Mouse (Mus musculus): ENCODE data around the gene Tcf20.
"Not testable (repeated sequence)": the region's sequence is repeated elsewhere in the genome, so short reads cannot be mapped to it uniquely, and the experiment has no call there.

Gene Tcf20

GRCm38 (mm10) chr15:82821657-82822056 is 166.0 kb downstream of the Tcf20 start:
- in situ Hi-C loops (cut with MboI, MseI) = no loop called here

- in situ Hi-C loops (cut with MboI, MseI) = no loop called here
These were observed 172.4 kb downstream of the Tcf20 start for GRCm38 (mm10) chr15:82815296-82815695.

DNA sequence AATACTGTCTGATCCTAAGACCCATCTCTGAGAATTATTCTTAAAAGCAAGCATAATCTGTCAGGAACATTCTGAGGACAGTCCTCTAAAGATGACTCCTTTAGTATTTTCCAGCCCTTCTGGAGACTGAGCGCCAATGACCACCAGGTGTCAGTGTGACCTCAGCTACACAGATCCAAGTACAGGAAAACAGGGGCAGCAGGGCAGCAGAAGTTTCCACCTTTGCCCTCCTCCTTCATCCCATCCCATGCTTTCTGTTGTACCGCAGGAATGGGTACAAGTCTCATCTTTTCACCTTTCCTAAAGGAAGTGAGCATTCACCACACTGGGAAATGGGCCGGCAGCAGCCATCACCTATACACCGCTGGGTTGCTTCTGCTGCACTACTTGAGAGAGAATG is 172.9 kb downstream of the Tcf20 start:
- in situ Hi-C loops (cut with MboI, MseI) = loop anchor here in 1 of 2 experiments (5.0 kb wide), 1 partner anchor 257 kb away; no protein-coding TSS in a partner anchor

- in situ Hi-C loops (cut with MboI, MseI) = loop anchor here in 1 of 2 experiments (5.0 kb wide), 1 partner anchor 258 kb away; no protein-coding TSS in a partner anchor
These were observed 173.4 kb downstream of the Tcf20 start for GRCm38 (mm10) chr15:82814321-82814720.

GRCm38 (mm10) chr15:82810556-82810955 is 177.1 kb downstream of the Tcf20 start:
- in situ Hi-C loops (cut with MboI, MseI) = loop anchor here in 1 of 2 experiments (5.0 kb wide), 1 partner anchor 262 kb away; no protein-coding TSS in a partner anchor

DNA sequence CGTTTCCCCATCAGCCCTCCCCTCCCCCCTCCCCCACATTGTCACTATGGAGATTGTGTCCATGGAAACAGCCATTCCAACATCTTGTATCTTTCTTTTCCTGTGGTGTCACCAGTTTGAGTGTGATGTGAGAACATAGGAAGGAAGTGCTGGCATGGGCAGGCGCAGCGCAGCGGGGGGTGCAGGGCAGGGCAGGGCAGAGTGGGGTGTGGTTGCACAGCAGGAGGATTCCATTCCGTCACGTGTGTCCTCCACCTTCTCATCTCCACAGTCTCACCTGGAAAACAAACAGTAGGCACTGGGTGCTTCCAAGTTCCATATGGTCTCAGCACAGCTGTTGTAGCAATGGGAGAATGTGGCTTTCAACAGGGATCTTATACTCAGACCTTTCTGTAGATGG is 178.2 kb downstream of the Tcf20 start:
- in situ Hi-C loops (cut with MboI, MseI) = loop anchor here in 1 of 2 experiments (5.0 kb wide), 1 partner anchor 233 kb away; no protein-coding TSS in a partner anchor

DNA sequence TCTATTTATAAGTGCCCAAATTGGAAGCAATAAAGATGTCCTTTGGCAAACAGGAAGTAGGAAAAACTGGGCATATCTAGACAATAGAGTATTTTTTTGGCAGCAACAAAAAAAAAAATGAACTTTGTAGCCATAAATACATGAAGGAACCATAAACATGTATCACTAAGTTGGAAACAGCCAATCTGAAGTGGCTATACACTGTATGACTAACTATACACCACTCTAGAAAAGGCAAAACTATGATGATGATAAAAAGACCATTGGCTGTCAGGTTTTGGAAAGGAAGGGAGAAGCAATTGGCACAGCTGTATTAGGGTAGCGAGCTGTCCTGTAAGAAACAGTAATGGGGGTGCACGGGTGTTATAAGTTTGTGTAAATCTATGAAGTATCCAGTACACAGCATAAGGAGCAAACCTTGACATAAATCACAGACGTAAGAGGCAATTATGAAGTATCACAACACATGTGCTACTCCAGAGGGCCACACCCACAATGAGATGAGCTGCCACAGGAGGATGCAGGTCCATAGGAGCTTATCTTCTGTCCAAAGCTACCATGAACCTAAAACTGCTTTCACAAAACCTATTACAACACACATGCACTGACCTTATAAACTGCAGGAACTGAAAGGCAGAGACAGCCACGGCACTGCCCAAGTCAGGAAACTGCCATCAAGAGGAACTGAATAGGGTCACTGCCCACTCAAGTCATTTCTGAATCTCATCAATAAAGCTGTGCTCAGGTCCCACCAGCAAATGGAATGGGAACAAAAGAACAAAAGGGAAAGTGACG is 180.5 kb downstream of the Tcf20 start:
- in situ Hi-C loops (cut with MboI, MseI) = loop anchor here in 1 of 2 experiments (5.0 kb wide), 1 partner anchor 235 kb away; no protein-coding TSS in a partner anchor

DNA sequence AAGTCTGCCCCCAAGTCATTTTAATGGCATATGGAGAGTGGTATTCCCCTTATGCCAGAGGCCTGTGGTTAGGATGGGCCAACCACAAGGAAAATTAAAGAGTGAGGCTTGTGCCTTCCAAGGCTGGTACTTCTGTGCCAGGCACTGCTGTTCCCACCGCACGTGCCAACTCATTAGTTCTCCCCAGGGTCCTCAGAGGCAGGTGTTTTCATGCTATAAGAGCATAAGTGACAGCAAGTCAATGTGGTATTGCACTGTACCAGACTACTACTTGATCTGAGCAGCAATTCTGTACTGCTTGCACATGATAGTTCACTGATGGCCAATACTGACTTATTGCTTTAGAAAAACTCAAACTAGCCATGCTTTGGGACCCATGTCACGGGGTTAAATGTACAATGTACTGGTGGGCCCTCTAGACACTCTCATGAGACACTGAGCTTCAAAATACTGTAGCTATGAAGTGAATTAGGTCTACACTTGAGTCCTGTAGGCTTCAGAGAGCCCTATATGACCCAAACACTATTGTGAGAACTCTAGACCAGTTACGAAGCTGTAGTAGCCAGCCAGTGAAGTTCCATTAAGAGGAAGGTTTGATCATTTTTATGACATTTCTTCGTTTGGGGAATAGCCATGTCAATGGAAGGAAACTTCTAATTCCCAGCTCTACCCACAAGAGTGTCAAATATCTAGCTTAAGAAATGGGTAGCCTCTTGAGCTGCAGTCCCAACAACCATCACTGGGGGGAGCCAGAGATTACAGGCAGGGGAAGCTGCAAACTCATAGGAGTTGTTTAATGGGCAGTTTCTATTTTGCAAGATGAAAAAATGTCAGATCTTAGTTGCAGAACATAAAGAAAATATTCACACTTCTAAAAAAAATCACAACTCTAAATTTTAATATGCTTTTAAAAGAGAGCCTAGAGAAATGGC is 182.7 kb downstream of the Tcf20 start:
- in situ Hi-C loops (cut with MboI, MseI) = loop anchor here (5.0 kb wide), 1 partner anchor 237 kb away; no protein-coding TSS in a partner anchor

DNA sequence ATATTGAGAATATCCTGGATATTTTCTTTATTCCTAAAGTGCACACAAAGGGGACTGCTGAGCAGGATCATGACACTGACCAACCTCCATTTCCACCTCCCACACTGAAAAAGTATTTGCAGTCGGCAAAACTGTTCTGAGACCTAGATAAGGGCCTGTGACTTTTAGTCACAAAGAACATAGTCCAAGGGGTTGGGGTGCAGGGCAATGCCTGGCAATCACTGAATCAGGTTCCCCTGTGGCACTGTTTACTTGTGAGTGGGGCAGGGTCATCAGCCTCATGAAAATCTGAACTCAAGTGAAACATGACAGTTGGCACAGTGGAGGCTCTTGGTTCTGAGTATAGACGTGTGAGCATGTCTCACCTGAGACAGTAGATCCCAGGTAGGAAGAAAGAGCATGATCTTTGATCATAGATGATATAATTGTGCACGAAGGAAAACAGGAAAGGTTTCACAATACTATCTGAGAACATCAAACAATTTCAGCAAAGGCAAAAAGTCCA is 191.7 kb downstream of the Tcf20 start:
- in situ Hi-C loops (cut with MboI, MseI) = no loop called here

GRCm38 (mm10) chr15:82794277-82794676 is 193.4 kb downstream of the Tcf20 start, which contains the start of gene Cyp2d26:
Gene Cyp2d26 (minus strand): TSS chr15:82794294.
- in situ Hi-C loops (cut with MboI, MseI) = no loop called here

GRCm38 (mm10) chr15:82793868-82794267 is 193.8 kb downstream of the Tcf20 start:
- in situ Hi-C loops (cut with MboI, MseI) = no loop called here

DNA sequence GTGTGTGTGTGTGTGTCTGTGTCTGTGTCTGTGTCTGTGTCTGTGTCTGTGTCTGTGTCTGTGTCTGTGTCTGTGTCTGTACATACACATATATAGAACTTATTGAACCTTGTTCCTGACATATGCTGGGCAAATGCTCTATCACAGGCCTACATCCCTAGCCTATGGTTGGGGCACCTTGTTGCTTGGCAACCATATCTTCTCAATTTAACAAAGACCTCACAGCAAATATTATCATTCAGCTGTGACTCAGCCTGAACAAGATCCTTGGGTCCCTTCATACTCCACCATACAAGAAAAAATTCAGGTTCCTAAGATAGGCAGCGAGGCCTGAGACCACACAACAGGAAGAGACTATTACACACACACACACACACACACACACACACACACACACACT is 194.2 kb downstream of the Tcf20 start:
- in situ Hi-C loops (cut with MboI, MseI) = no loop called here

- in situ Hi-C loops (cut with MboI, MseI) = no loop called here
These were observed 195.1 kb downstream of the Tcf20 start for GRCm38 (mm10) chr15:82792566-82792965.

GRCm38 (mm10) chr15:82784581-82784980 is 203.1 kb downstream of the Tcf20 start:
- in situ Hi-C loops (cut with MboI, MseI) = no loop called here

DNA sequence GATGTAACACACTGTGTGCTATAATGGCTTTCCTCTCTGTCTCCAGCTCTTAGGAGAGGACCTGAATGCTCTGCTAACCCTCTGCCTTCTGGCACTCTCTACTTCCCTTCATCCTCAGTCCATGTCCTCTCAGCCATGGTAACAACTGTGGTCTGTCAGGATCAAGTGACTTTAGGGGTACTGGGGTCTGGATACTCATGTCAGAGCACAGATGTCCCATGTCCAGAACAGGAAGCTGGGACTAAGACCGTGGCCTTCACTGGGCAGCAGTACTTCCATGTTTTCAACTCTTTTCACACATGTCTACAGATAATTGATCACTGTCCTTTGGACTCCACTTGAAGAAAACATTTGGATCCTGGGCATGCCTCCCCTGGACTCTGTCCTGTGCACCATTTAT is 203.9 kb downstream of the Tcf20 start:
- in situ Hi-C loops (cut with MboI, MseI) = no loop called here

GRCm38 (mm10) chr15:82777856-82778255 is 209.8 kb downstream of the Tcf20 start:
- in situ Hi-C loops (cut with MboI, MseI) = not testable (repeated sequence)

DNA sequence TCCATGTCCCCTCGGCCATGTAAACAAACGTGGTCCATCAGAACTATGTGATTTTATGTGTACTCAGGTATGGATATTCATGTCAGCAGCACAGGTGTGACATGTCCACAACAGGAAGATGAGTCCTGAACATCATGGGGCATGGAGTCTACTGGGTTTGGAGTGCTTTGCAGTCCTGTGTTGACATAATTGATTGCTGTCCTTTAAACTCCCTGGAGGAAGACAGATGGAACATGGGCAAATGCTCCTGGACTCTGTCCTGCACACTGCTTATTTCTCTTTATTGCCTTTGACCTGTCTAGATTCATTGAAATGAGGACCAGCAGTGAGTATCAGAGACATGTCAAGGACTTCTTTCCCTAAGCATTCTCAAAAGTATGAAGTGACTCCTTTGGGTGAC is 221.7 kb downstream of the Tcf20 start:
- in situ Hi-C loops (cut with MboI, MseI) = no loop called here

DNA sequence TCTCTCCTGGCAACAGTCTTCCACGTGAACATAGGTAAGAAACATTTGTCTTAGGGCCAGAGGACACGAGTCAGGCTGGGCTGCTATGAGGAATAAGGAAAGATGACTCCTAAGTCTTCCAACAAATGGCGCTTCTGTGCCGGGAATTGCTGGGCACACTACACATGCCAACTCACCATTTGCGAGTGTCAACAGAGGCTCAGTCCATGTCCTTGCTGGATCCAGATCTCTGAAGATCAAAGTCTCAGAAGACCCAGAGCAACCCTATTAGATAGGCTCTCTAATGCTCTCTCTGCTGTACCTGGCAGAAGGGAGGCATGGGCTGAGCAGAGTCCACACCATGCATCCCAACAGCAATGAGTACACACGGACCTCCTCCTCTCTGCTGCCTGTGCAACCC is 222.8 kb downstream of the Tcf20 start:
- in situ Hi-C loops (cut with MboI, MseI) = no loop called here

DNA sequence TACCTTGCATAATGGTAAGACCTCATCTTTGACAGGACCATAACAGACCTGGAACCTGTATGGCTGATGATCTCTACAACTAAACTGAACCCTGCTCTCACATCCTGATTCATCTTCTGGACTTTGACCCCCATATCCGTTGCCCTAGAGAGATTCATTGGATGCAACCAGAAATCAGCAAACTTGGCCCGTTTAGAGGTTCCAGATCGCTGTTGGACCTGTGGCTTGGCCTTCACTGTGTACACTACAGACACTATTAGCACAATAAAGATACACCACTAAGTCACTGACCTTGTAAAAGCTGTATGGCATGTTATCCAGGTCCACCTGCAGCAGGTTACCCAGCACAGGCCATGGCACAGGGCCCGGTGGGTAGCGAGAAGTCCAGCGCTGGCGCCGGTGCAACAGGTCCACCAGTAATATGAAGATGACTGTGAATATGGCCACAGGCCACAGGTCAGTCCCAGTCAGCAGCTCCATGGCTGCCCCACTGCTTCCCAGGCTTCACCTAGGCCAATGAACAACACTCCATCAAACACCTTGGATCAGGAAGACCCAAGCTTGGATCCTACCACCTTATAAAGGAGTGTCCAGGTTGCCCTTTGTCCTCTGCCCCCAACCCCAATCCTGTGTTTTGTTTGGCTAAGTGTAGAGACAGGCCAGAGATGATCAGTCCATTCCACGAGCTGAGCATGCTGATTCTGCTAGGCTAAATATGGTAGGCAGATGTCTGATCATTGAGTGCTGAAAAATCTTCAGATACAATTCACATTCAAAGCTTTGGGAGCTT is 223.8 kb downstream of the Tcf20 start, which contains the start of gene Cyp2d40:
TSS of gene Cyp2d40 (minus strand) at position 553 of the 790 bp plus-strand sequence.
- in situ Hi-C loops (cut with MboI, MseI) = no loop called here
